Mouse (Mus musculus) neural tube, embryonic 10.5 days (tissue): ENCODE measurements at regions not wholly inside any gene's neighbourhood (a gene's known extent, or its start where the extent isn't known, plus 50 kb on each side); places are given as distances from the start of the nearest gene placed in this dataset.

Source experiments
- DNase-seq: peaks from one replicate; pipeline ENCODE4 v3.0.0-alpha.2; 2017; ENCODE audit warnings: low spot score; ENCODE audit errors: extremely low spot score

DNA sequence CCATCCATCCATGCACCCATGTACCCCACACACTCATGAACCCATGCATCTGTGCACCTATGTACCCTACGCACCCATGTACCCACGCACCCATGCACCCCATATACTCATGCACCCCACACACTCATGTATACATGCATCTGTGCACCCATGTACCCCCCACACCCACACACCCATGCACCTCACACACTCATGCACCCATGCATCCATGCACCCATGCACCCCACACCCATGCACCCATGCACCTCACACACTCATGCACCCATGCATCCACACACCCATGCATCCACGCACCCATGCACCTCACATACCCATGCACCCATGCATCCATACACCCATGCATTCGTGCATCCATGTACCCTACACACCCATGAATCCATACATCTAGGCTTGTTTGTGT, 63.6 kb downstream of the 4930564D02Rik start:
- DNase-seq: no peak

DNA sequence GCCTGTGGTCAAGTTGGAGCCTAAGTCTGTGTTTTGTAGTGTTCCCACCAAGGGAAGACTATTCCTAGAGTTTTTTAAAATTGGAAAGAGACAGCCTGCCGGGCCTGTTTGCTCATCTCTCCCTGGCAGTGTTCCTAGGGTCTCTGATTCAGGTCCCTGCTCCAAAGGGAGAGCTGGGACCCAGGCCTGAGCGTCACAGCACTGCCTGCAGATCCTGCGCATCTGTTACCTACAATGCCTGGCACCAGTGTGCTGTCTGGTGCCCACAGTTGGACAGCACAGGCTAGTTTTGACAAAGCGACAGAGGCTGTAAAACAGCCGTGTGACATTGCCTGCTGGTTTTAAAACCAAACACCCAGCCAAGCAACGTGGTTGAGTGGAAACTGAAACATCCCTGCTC, 64.4 kb downstream of the 4930564D02Rik start:
- no peak for DNase-seq

DNA sequence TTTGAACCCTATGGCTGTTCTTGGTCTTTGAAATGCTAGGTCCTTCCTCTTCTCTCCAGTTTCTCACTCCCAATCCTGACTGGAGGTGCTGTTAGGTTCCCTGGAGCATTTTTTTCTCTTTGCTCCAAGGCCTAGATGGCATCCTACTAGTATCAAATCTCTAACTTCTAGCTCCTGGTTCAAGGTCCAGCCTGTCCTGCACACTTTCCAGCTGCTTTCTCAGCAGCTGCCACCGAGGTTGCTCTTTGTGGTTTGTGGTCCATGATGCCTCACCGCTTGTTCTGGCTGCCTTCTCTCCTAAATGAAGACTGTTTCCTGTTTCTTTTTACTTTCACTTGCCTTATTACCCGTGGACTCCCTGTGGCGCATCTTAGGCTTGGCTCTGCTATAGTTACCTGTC, 66.4 kb downstream of the 4930564D02Rik start:
- DNase-seq: no peak

DNA sequence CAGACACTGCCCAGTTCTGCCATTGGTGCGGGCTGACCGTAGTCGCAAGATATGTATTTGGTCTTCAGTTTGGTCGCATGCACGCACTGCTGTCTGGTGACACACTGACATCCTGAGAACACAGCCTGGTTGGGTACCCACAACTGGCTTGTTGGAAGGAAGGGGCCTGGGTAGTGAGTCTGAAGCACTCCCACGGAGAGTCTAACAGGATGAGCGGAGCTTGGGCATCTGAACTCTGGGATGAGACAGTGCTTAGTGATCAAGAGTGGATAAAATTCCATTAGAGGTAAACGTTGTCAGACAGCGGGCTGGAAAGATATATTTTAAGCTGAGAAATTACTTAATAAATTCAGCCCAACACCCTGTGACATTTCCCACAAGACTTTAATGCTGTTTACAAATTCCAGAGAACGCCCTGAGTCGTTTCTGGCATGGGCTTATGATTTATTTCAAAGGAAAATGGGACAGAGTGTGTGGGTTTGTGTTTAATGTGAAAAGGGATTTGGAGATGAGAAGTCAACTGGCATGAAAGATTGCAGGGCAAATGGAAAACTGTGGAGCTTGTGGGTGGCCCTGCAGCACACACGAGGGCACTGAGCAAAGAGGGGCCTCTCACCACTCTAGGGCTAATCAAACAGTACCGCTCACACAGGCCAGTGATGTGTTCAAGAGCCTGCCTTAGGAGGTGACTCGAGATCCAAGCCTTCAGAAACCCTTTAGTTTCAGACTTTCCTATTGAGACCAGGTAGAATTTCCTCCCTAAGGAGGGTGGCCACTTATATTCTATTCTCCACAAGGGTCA, 74.7 kb downstream of the 4930564D02Rik start:
- DNase-seq: no peak

DNA sequence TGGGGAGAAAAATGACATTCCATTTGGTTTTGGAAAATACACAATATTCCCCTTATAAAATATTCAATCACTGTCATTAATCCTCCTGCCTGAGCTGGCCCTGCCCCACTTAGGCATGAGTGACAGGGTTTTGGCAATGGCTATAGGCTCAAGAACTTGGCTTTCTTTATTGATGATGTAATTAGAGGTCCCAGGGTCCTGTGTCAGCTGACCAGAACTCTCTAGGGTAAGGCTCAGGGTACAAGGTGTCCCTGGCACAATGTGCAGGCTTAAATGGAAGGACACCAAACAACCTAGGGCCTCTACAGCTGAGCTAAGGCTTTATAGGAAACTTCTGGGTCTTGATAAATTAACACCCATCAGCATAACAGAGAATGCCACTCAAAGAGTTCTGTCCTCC, 76.0 kb downstream of the 4930564D02Rik start:
- DNase-seq: no peak

DNA sequence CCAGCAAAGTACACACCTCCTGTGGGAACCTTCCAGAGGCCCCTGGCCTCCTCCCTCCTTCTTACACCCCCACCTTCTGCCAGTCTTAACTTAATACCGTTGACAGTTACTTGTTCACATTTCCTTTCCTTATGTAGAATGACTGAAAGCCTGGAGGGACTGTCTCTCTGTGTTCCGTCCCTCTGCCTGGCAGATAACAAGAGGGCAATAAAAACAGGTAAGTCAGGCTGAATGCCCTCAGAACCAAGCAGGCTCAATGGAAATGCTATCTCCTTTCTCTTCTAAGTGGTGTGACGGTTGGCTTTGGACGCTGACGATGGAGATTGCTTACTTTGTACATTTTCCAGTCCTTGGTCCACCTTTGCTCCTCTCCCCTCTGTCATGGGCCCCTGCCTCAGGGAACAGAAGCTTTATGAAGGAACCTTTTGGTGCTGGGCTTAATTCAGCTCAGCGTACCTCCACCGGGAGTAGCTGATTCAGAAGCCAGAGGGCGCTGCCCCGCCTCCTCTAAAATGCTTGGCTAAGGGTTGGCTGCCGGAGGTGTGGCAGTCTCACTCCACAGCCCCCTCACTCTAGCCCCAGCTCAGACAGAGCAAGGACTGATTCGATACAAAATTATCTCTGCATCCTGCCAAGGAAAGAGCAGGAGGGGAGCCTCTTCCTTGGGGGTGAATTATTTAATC, 85.0 kb downstream of the 4930564D02Rik start:
- peak; percentile 43 for DNase-seq

DNA sequence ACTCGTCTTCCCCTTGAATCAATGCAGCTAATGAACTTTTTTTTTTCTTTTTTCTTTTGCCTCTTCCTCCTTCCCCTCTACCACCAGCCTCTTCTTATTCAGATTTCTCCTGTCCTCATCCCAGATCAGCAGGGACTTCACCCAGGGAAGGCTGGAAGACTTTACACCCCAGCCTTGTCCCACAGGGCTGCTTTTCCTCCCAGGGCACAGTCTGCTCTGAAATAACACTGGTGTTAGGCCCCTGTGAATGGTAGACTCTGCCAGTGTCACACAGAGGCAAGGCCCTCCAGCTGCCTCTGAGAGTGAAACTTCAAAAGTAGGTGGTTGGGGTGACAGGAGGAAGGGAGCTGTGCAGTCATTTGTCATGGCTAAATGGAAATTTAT, 85.5 kb downstream of the 4930564D02Rik start:
- DNase-seq: no peak

DNA sequence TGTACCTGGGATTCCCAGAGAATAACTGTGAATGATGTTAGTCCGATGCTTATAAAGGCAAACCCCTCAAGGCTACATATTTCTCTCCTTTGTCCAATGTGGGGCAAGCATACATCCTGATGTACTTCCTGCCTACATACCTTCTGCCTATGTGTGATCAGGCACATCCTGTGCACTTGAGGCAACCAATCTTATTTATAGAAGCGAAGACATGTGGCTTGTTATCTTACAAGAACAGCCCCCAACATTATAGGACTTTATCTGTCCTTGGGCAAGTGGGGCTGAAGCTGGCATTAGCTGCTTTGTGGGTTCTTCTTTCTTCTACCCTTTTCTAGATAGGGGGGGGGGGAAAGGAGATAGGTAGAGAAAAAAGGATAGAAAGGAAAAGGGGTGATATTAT, 91.7 kb downstream of the 4930564D02Rik start:
- no peak for DNase-seq

DNA sequence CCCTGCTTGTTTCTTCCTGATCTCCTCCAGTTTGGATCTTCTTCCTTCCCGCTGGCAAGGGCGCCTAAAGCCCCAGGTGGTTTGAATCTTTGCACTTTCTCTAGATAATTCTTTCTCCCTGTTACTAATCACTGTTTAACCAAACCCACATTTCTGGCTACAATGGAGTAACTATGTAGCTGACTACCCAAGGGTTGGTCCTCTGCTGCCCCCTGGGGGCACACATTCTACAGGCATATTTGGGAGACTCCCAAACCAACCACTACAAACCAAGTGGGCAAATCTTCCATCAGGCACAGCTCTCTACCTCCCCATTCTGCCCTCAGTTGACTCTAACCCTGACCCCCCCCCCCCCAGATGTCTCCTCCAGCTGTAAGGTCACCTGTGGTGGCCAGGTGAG, 98.7 kb downstream of the 4930564D02Rik start:
- DNase-seq: peak; percentile 52

DNA sequence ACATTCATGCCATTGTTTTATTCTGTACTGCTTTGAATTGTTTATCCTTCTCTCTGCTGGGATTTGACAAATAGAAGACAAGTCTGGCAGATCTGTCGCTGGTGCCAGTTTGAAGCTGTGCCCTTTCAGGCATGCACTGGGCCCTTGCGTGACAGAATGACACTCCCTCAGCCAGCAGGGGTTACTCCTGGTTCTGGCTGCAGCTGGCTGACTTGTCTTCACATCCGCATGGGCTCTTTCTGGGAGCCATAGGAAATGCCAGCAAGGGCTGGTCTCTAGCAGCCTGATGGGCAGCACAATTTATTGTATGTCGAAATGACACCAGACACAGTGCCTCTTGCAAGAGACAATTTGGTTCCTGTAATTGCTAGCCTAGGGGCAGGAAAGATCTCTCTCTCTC, 102.5 kb downstream of the 4930564D02Rik start:
- no peak for DNase-seq

DNA sequence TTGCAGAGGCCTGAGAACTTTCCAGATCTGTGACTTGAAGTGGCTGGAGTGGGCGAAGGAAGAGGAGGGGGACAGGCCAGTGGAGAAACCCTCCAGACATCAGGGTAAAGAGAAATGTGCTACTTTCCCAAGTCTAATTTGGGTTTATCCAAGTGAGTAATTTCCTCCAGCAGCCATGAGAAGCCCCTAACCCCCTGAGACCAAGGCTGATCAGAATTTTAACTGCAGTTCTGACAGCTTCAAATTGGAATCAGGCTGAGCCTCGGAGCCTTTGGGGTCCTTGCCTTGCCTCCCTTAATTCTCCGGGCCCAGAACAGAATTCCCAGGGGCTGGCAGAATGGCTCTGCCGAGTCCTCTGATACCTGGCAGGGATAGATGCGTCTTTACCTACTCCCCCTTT, 104.9 kb downstream of the 4930564D02Rik start:
- DNase-seq: no peak

DNA sequence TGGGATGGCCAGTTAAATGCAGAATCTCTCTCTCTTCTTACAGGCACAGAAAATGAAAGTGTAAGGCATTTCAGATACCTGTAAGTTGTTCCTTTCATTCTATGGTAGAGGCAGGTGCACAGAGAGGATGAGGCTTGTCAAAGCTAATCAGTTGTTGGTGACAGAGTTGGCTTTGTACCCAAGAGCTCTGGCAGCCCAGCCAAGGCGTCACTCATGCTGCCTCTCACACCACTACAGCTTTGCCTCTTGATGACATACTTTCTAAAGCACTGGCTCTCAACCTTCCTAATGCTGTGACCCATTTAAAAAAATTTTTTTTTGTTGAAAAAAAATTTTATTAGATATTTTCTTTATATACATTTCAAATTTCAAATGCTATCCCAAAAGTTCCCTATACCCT, 105.4 kb downstream of the 4930564D02Rik start:
- no peak for DNase-seq

DNA sequence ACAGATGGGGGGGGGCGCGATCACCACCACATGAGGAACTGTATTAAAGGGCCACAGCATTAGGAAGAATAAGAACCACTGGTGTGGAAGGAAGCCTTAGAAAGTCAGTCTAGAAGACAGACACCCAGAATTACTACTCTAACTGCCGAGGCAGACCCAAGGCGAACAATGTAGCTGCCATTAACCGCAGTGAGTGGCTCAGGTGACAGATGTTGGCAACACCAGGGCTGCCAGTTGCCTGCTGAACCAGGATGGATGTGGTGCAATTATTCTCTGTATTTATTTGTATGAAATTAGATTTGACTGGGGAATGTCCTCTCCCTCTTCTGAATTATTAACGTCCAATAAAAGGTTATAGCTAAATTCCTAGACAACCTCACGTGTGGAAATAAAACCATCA, 124.7 kb downstream of the 4930564D02Rik start:
- DNase-seq: no peak

DNA sequence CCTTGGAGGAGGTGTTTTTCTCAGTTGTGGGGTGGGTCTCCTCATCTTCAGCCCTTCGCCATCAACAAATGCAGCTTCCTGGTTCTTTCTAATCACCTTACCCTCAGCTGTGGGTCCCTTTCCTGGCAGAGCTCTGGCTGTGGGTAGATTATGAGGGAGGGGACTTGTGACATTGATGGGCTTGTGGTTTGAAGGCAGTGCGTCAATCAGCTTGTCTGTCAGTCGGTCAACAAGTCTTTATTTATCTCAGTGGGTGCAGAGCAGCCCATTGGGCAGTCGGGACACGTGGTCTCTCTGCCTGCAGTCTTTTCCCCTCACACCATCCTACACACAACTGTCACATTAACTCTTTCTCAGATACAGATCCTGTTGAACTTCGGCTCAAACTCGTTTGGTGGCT, 125.2 kb downstream of the 4930564D02Rik start:
- no peak for DNase-seq

DNA sequence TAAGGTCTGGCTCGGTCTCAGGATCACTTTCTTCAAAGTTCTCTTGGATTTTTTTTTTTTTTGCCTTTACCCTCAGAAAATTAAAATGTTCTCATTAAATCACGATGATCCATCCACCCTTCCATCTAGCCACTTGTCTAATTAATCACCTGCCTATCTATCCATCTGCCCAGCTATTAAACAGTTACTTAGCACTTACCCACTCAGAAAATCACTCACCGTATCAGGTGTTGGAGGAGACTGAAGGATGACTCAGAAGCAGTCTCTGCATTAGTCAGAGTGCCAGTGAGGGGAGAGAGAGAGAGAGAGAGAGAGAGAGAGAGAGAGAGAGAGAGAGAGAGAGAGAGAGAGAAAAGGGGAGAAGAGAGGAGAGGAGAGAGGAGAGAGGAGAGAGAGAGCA, 134.1 kb downstream of the 4930564D02Rik start:
- no peak for DNase-seq

DNA sequence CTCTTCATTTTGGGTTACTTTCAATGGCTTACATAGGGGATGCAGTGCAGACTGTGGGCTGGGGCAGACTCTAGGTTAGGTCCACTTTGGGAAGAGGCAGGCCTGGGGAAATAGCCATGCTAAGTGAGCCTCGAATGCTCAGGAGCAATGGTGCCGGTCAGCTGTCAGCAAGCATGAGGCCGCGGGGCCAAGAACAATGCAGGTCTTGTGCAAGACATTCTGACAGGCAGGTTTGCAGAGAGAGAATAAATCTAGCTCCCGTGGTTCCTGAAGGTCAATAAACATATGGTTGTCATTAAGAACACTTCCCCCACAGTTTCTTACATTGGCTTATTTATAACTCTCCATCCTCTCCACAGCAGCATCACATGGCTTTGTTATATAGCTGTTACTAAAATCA, 142.5 kb downstream of the 4930564D02Rik start:
- peak; percentile 39 for DNase-seq

DNA sequence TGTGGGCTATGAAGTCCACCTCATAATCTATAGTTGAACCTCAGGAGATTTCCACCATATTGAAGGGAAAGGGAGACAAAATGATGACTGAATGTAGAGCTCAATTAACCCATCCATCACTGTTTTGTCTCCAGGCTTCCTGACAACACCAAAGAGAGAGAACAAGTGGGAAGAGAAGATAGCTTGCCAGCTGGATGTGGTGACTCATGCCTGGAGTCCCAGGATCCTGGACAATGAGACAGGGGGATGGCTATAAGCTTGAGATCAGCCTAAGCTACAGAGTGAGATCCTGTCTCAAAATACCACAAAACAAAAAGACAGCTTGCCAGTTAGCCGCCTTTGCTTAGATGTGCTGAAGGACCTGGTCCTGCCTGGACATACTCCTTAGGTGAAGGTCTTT, 144.4 kb downstream of the 4930564D02Rik start:
- DNase-seq: no peak

DNA sequence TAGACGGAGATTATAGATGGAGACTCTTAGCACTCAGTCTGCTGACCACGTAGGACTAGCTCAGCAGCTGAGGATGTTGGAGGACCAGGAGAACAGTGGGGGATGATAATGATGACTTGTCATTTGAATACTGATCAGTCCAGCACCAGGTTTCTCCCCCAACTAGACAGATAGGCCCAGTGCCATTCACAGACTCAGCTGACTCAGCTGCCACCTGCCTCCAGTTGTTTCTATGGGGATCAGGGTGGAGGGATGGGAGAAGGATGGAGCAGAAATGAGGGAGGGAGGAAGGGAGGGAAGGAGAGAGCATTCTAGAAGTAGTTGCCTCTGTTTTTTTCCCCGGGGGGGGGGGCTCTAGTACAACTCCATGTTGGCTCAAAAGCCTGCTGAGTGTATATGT, 145.1 kb downstream of the 4930564D02Rik start:
- DNase-seq: no peak

DNA sequence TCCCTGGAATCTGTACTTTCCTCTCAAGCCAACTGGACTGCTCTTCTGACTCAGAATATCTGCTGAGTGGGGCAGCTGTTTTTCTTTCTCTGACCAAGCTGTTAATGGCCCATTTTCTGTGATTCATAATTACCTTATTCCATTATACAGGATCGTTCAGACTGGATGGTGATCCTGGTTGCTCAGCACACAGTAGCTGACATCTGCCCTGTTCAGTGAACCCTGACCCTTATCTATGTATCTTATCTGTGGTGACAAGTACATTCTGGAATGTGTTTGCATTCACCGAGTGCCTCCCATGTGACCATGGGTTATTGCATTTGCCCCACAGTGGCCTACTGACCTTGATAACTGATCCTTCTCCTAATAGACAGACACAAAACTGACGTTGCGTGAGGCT, 148.2 kb downstream of the 4930564D02Rik start:
- DNase-seq: no peak

DNA sequence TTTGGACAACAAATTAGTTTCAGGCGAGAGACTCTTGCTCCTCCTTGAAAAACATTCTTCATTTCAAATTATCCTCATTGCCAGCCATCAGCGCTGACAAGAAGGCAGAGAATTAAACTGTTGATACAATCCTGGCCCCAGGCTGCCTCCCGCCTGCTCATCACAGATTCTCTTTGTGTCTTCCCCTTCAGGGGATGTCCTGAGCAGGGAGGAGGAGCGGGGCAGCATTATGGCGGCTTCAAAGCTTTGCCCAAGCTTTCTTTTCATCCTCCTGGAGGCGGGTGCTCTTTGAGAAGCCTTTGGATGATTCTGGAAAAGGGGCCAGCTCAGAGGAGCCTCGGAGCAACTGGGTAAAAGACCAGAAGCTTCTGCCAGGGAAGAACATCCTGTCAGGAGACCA, 149.1 kb downstream of the 4930564D02Rik start:
- DNase-seq: no peak

DNA sequence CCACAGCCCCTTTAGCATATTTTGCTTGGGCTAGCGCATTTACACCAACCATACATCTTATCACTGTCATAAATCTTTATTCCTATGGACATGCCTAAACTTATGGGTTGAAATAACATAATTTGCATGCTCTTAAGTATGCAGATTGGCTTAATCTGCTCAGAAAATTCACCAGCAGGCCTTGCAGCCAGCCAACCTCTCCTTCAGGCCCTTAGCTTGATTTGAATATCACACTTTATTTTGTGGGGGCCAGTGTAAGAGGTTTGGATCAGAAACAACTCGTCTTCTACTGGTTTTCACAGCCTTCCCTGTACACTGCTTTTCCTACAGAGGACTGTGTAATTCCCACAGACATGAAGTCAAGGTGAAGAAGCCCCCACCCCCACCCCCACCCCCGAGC, 153.0 kb downstream of the 4930564D02Rik start:
- DNase-seq: no peak

DNA sequence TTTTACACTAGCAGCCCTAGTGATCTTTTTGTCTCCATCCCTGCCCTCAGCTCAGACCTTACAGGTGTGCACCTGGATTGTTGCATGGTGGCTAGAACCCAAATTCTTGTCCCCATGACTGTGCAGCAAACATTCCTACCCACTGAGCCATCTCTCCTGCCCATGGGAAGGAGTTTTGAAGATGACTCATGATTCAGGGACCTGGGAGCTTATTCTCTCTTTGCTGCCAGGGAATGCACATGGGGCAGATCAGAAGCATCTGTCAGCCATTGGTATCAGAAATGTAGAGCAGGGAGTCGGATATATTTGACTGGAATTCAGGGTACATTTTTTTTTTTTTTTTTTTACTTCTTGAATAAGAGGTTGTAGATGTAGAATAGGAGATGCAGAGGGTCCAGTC, 154.0 kb downstream of the 4930564D02Rik start:
- no peak for DNase-seq

DNA sequence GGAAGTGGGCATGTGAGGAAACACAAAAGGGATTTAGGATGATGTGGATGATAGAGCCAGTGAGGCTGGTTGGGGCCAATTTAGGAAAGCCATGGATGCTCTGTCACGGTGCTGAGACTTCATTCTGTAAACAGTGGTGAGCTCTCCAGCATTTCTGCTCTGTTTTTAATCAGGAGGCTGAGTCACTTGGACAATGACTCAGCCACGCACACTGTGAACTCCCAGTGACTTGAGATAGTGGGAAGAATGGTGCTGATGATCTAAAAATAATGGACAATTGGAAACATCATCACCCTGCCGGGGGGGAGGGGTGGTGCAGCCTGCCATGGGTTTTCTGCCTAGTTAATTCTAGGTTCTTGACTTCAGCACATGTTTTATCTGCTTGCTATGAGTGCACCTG, 156.3 kb downstream of the 4930564D02Rik start:
- DNase-seq: no peak
